Mouse (Mus musculus) gastrocnemius, postnatal 36 days (tissue): Measurements from ENCODE around the gene Myh14. TPM values are rescaled to one million over a fixed set of nuclear protein-coding genes. Genes with fewer than 3 reads are reported as not detected.

Experiments used
- DNase-seq, 2 experiments: peaks; one replicate each; pipeline ENCODE4 v3.0.0; 2022
- intact Hi-C: fragments of 180-260 bp; cut with DNase I; formaldehyde crosslinking; loops from one replicate; pipeline ENCODE4 v1.15.1; 2025
- total RNA-seq, 2 experiments: library from RNA; stranded (reverse); gene quantifications; 2 replicates each; pipeline ENCODE4 v1.2.3; 2021

Myh14 gene
- total RNA-seq, 2 experiments from 2014 or later, result 22.5 to 29.7 TPM

- intact Hi-C loops, result no loop called here
- DNase-seq, result no peak
Measured at GRCm38 (mm10) chr7:44675171-44675570, 4.5 kb upstream of the Myh14 start.

- intact Hi-C loops, result no loop called here
- DNase-seq, result no peak
Measured at GRCm38 (mm10) chr7:44674511-44674910, 3.9 kb upstream of the Myh14 start.

GRCm38 (mm10) chr7:44672193-44672592 is 1.6 kb upstream of the Myh14 start:
- no peak for DNase-seq
- intact Hi-C loops, result no loop called here

GRCm38 (mm10) chr7:44669103-44669502 is 1.5 kb downstream of the Myh14 start:
- intact Hi-C loops, result no loop called here
- no peak for DNase-seq

GRCm38 (mm10) chr7:44667996-44668738 is 2.5 kb downstream of the Myh14 start:
- intact Hi-C loops, result no loop called here
- DNase-seq, result no peak

- intact Hi-C loops, result no loop called here
Measured at GRCm38 (mm10) chr7:44666462-44666861, 4.2 kb downstream of the Myh14 start.

GRCm38 (mm10) chr7:44664731-44665130 is 5.9 kb downstream of the Myh14 start:
- DNase-seq, result no peak
- intact Hi-C loops, result no loop called here

More at GRCm38 (mm10) chr7:44666462-44666861, 4.2 kb downstream of the Myh14 start:
- DNase-seq, result no peak

- intact Hi-C loops, result no loop called here
- no peak for DNase-seq
Measured at GRCm38 (mm10) chr7:44663546-44663945, 7.1 kb downstream of the Myh14 start.

GRCm38 (mm10) chr7:44662569-44662968 is 8.1 kb downstream of the Myh14 start:
- intact Hi-C loops, result no loop called here
- no peak for DNase-seq

- DNase-seq, result no peak
- intact Hi-C loops, result no loop called here
Measured at GRCm38 (mm10) chr7:44662168-44662567, 8.5 kb downstream of the Myh14 start.

GRCm38 (mm10) chr7:44661219-44661618 is 9.4 kb downstream of the Myh14 start:
- DNase-seq, result no peak
- intact Hi-C loops, result no loop called here

GRCm38 (mm10) chr7:44655504-44655903 is 15.1 kb downstream of the Myh14 start:
- intact Hi-C loops, result no loop called here

GRCm38 (mm10) chr7:44653773-44654172 is 16.9 kb downstream of the Myh14 start:
- intact Hi-C loops, result loop anchor here (5.0 kb wide), 1 partner anchor 49 kb away; no protein-coding TSS in a partner anchor

More at GRCm38 (mm10) chr7:44655504-44655903, 15.1 kb downstream of the Myh14 start:
- DNase-seq, result no peak

GRCm38 (mm10) chr7:44651416-44651815 is 19.2 kb downstream of the Myh14 start:
- intact Hi-C loops, result loop anchor here (5.0 kb wide), 1 partner anchor 51 kb away; no protein-coding TSS in a partner anchor

More at GRCm38 (mm10) chr7:44653773-44654172, 16.9 kb downstream of the Myh14 start:
- no peak for DNase-seq

GRCm38 (mm10) chr7:44649990-44650389 is 20.7 kb downstream of the Myh14 start:
- intact Hi-C loops, result loop anchor here (5.0 to 10.0 kb wide), 2 partner anchors 52 to 175 kb away; no protein-coding TSS in a partner anchor
- DNase-seq, result no peak

More at GRCm38 (mm10) chr7:44651416-44651815, 19.2 kb downstream of the Myh14 start:
- no peak for DNase-seq

GRCm38 (mm10) chr7:44649094-44649610 is 21.5 kb downstream of the Myh14 start:
- no peak for DNase-seq
- intact Hi-C loops, result loop anchor here (10.0 kb wide), 1 partner anchor 176 kb away; no protein-coding TSS in a partner anchor

GRCm38 (mm10) chr7:44647729-44648128 is 22.9 kb downstream of the Myh14 start:
- no peak for DNase-seq
- intact Hi-C loops, result loop anchor here (10.0 kb wide), 1 partner anchor 177 kb away; no protein-coding TSS in a partner anchor

GRCm38 (mm10) chr7:44647042-44647724 is 23.5 kb downstream of the Myh14 start:
- intact Hi-C loops, result loop anchor here (10.0 kb wide), 1 partner anchor 178 kb away; no protein-coding TSS in a partner anchor
- peak; percentile 44 to 47 for DNase-seq

GRCm38 (mm10) chr7:44645951-44646350 is 24.7 kb downstream of the Myh14 start:
- intact Hi-C loops, result loop anchor here (10.0 kb wide), 1 partner anchor 179 kb away; no protein-coding TSS in a partner anchor
- no peak for DNase-seq

GRCm38 (mm10) chr7:44645256-44645655 is 25.4 kb downstream of the Myh14 start:
- DNase-seq, result no peak
- intact Hi-C loops, result loop anchor here (10.0 kb wide), 1 partner anchor 180 kb away; no protein-coding TSS in a partner anchor

GRCm38 (mm10) chr7:44641887-44642286 is 28.8 kb downstream of the Myh14 start:
- no peak for DNase-seq
- intact Hi-C loops, result loop anchor here (10.0 kb wide), 1 partner anchor 183 kb away; no protein-coding TSS in a partner anchor
